Mouse (Mus musculus): ENCODE measurements at regions not wholly inside any gene's neighbourhood (a gene's known extent, or its start where the extent isn't known, plus 50 kb on each side); places are given as distances from the start of the nearest gene placed in this dataset.

GRCm38 (mm10) chr1:193732113-193732512 is 362.0 kb upstream of the Camk1g start:
- TF ChIP-seq POLR2A (IDR thresholded peaks at IDR 0.05; ENCODE audit: borderline replicate concordance, insufficient read depth, low read length), result no peak
- no peak for TF ChIP-seq CTCF (IDR thresholded peaks at IDR 0.05; ENCODE audit: borderline replicate concordance, insufficient read depth, low read depth, low read length)
